Mouse (Mus musculus): Measurements from ENCODE around the gene Alkbh6.
A peak's percentile ranks its signal among the peaks of the same experiment; 100 is the strongest.

Alkbh6 gene

GRCm38 (mm10) chr7:30296816-30297215 lies 11.7 kb upstream of the Alkbh6 start:
- DNase-seq = no peak

GRCm38 (mm10) chr7:30297266-30297665 lies 11.3 kb upstream of the Alkbh6 start:
- DNase-seq = no peak

- peak; percentile 48 for DNase-seq
Observed at GRCm38 (mm10) chr7:30300914-30301313, 7.6 kb upstream of the Alkbh6 start.

GRCm38 (mm10) chr7:30306083-30306779 lies 2.3 kb upstream of the Alkbh6 start:
- no peak for DNase-seq

- DNase-seq = no peak
Observed at GRCm38 (mm10) chr7:30309395-30310129, 1.0 kb downstream of the Alkbh6 start.

- no peak for DNase-seq
Observed at GRCm38 (mm10) chr7:30310136-30310535, 1.6 kb downstream of the Alkbh6 start.

- no peak for DNase-seq
Observed at GRCm38 (mm10) chr7:30313666-30314320, 5.3 kb downstream of the Alkbh6 start.

GRCm38 (mm10) chr7:30314721-30315155 lies 6.2 kb downstream of the Alkbh6 start, which contains the start of gene Syne4:
Syne4 (plus strand) TSS chr7:30314807.
- DNase-seq = no peak

- DNase-seq = no peak
Observed at GRCm38 (mm10) chr7:30315559-30316529, 7.3 kb downstream of the Alkbh6 start.

- DNase-seq = no peak
Observed at GRCm38 (mm10) chr7:30318142-30318541, 9.6 kb downstream of the Alkbh6 start.

- no peak for DNase-seq
Observed at GRCm38 (mm10) chr7:30320946-30321345, 12.4 kb downstream of the Alkbh6 start.

GRCm38 (mm10) chr7:30321539-30322284 lies 13.2 kb downstream of the Alkbh6 start, which contains the start of gene E130208F15Rik:
E130208F15Rik (plus strand) TSS chr7:30321740.
- DNase-seq = peak; percentile 67

- peak; percentile 97 for DNase-seq
Observed at GRCm38 (mm10) chr7:30322285-30322667, 13.8 kb downstream of the Alkbh6 start.

GRCm38 (mm10) chr7:30322865-30323264 lies 14.3 kb downstream of the Alkbh6 start:
- no peak for DNase-seq

GRCm38 (mm10) chr7:30323795-30324194 lies 15.3 kb downstream of the Alkbh6 start, which contains the start of gene Sdhaf1:
Sdhaf1 (minus strand) TSS chr7:30323895.
- no peak for DNase-seq

- no peak for DNase-seq
Observed at GRCm38 (mm10) chr7:30324300-30324944, 15.9 kb downstream of the Alkbh6 start.

GRCm38 (mm10) chr7:30325364-30325763 lies 16.8 kb downstream of the Alkbh6 start:
- peak; percentile 75 for DNase-seq

GRCm38 (mm10) chr7:30326427-30326826 lies 17.9 kb downstream of the Alkbh6 start:
- no peak for DNase-seq

GRCm38 (mm10) chr7:30327140-30327539 lies 18.6 kb downstream of the Alkbh6 start:
- DNase-seq = peak; percentile 60

GRCm38 (mm10) chr7:30328379-30328778 lies 19.9 kb downstream of the Alkbh6 start:
- DNase-seq = no peak

GRCm38 (mm10) chr7:30331887-30332286 lies 23.4 kb downstream of the Alkbh6 start:
- peak; percentile 97 for DNase-seq
